Mouse (Mus musculus) olfactory bulb, adult 2 months (tissue): ENCODE measurements around the gene Clcn3.

ENCODE experiments used
- CTCF ChIP-seq: fragments of 200-500 bp; IDR thresholded peaks from 2 replicates; pipeline ENCODE4 v1.5.1; 2012; ENCODE audit warnings: low read depth, mild to moderate bottlenecking, low read length, moderate library complexity; ENCODE audit not compliant: insufficient read depth
- POLR2A ChIP-seq: fragments of 200-500 bp; IDR thresholded peaks from 2 replicates; pipeline ENCODE4 v1.6.1; 2012; ENCODE audit warnings: mild to moderate bottlenecking, low read depth, low read length, moderate library complexity; ENCODE audit not compliant: insufficient read depth

DNA sequence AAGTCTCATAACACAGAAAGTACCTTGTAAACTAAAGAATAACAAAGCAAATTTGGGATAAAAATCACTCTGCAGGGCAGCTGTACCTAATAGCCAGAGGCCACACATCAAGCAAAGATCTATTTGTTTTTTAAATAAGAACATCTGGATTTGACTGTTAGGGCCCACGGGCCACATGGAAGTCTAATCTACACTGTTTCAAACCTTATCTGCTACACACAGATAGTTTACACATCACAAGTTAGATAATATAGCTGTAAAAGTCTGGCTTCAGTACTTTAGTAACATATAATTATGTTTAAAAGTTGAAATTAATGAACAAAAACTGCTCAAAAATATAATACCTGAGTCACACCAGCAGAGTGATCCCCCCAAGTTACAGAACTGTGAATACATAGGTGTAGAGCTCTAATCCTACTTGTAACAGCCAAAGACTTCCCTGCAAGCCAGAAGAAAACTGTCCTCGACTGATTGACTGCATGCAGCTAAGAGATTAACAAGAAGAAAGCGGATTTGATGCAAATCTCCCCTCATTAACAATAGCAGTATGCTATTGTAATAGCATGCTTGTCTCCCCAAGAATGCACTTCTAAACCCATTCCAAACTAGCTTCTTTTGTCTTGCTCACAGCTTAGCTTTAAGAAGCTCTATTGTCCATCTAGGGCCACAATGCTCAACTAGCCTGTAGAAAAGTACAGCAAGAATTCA is 44.2 kb downstream of the Clcn3 start:
- no peak for TF ChIP-seq POLR2A
- no peak for TF ChIP-seq CTCF
